Mouse (Mus musculus) brain, embryonic 14.5 days (tissue): ENCODE data around the gene Krt8. TPM values are rescaled to one million over a fixed set of nuclear protein-coding genes. Genes with fewer than 3 reads are reported as not detected.

Experiments
- DNase-seq: peaks from one replicate; pipeline ENCODE4 v3.0.0-alpha.2; 2011; ENCODE audit warnings: low read depth
- CTCF ChIP-seq: fragments of 200-500 bp; IDR thresholded peaks from 2 replicates; pipeline ENCODE4 v1.5.1; 2012; ENCODE audit warnings: inconsistent platforms, mild to moderate bottlenecking, moderate library complexity, borderline replicate concordance; ENCODE audit not compliant: insufficient read depth, insufficient read length; ENCODE audit errors: extremely low read depth
- POLR2A ChIP-seq: fragments of 200-500 bp; IDR thresholded peaks from 2 replicates; pipeline ENCODE4 v1.6.1; 2012; ENCODE audit warnings: mild to moderate bottlenecking, inconsistent platforms, borderline replicate concordance; ENCODE audit not compliant: poor library complexity, insufficient read depth, insufficient read length, severe bottlenecking; ENCODE audit errors: extremely low read depth
- polyA plus RNA-seq: library from polyadenylated mRNA; depleted of rRNA; stranded (reverse); fragments of >200 nt; gene quantifications from 2 replicates; pipeline ENCODE4 v1.2.3, GENCODE M21; 2012; rRNA removed

Gene Krt8
- polyA plus RNA-seq, 1 experiment, result 3.7 TPM

DNA sequence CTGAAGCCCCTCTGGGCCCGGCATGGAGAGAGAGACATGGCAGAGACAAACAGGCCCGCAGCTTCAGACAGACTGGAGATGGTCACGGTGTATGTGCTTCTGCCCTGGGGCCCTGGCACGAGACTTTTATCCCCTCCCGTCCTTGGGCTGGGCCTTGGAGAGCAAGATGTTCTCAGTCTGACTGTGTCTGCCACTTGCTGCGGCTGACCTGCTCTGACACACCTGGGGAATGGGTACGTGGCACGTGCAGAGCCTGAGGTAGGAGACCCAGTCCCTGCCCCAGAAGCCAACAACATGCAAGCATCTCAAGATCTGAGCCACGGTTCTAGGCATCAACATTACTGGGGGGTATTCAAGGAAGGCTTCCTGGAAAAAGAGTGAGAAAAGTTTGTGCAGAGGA, 50.1 kb downstream of the Krt8 start, which contains the start of gene Krt78:
TSS of gene Krt78 (minus strand) at position 101 of the 400 bp plus-strand sequence.
- DNase-seq, result no peak
- TF ChIP-seq CTCF (no peak), POLR2A (no peak)

- TF ChIP-seq POLR2A (no peak), CTCF (no peak)
- DNase-seq, result no peak
Observed at GRCm38 (mm10) chr15:101952733-101953474, 51.4 kb downstream of the Krt8 start.

Other genes starting within 250 kb of the Krt8 start
- gene Krt72, start 218.0 kb downstream of the Krt8 start, polyA plus RNA-seq, result 0.04 and 0.08 TPM in 2 replicates
- gene Krt73, start 202.1 kb downstream of the Krt8 start, polyA plus RNA-seq, result 0.78 and 0.98 TPM in 2 replicates
- gene Krt2, start 186.3 kb downstream of the Krt8 start, polyA plus RNA-seq, result not detected in 2 replicates
- gene Krt1, start 153.7 kb downstream of the Krt8 start, polyA plus RNA-seq, result 14.9 and 19.4 TPM in 2 replicates
- 0.53 and 2.3 TPM in 2 replicates for gene Krt77, start 134.8 kb downstream of the Krt8 start, polyA plus RNA-seq
- not detected in 2 replicates for gene Krt76, start 111.6 kb downstream of the Krt8 start, polyA plus RNA-seq
- gene Krt4, start 79.7 kb downstream of the Krt8 start, polyA plus RNA-seq, result 2.3 and 2.6 TPM in 2 replicates
- 0.10 and 0.23 TPM in 2 replicates for gene Krt79, start 64.2 kb downstream of the Krt8 start, polyA plus RNA-seq
- gene Krt78, start 50.2 kb downstream of the Krt8 start, polyA plus RNA-seq, result 0.03 TPM in 1 of 2 replicates, not detected in the other
- gene Krt18, start 23.7 kb upstream of the Krt8 start, polyA plus RNA-seq, result 1.9 and 3.9 TPM in 2 replicates
- 123 and 173 TPM in 2 replicates for gene Eif4b, start 69.3 kb upstream of the Krt8 start, polyA plus RNA-seq
- gene Tns2, start 95.9 kb upstream of the Krt8 start, polyA plus RNA-seq, result 10.2 and 18.8 TPM in 2 replicates
- gene Spryd3, start 131.8 kb upstream of the Krt8 start, polyA plus RNA-seq, result 63.8 and 64.6 TPM in 2 replicates
- gene Igfbp6, start 139.9 kb upstream of the Krt8 start, polyA plus RNA-seq, result 0.57 and 0.83 TPM in 2 replicates
- 0.15 and 0.18 TPM in 2 replicates for gene Soat2, start 146.0 kb upstream of the Krt8 start, polyA plus RNA-seq
- gene Zfp740, start 198.8 kb upstream of the Krt8 start, polyA plus RNA-seq, result 91.1 and 96.5 TPM in 2 replicates
- 45.4 and 50.8 TPM in 2 replicates for gene Csad, start 200.2 kb upstream of the Krt8 start, polyA plus RNA-seq
- 0.30 and 0.40 TPM in 2 replicates for gene Itgb7, start 227.5 kb upstream of the Krt8 start, polyA plus RNA-seq